Mouse (Mus musculus) brain, embryonic 18.5 days (tissue): ENCODE data around the gene Nhlrc1.

ENCODE experiments used
- DNase-seq: peaks from one replicate; pipeline ENCODE4 v3.0.0-alpha.2; 2012; ENCODE audit warnings: low read depth, low spot score

Gene Nhlrc1

GRCm38 (mm10) chr13:47001590-47001989 is 13.1 kb downstream of the Nhlrc1 start:
- DNase-seq: no peak

GRCm38 (mm10) chr13:46999498-46999897 is 15.2 kb downstream of the Nhlrc1 start:
- DNase-seq: no peak

GRCm38 (mm10) chr13:46997355-46997754 is 17.3 kb downstream of the Nhlrc1 start:
- no peak for DNase-seq

GRCm38 (mm10) chr13:46993274-46993551 is 21.4 kb downstream of the Nhlrc1 start:
- no peak for DNase-seq

- DNase-seq: no peak
These were observed 22.0 kb downstream of the Nhlrc1 start for GRCm38 (mm10) chr13:46992516-46993273.

GRCm38 (mm10) chr13:46990376-46991011 is 24.2 kb downstream of the Nhlrc1 start:
- DNase-seq: no peak

GRCm38 (mm10) chr13:46987941-46988340 is 26.7 kb downstream of the Nhlrc1 start:
- DNase-seq: no peak

GRCm38 (mm10) chr13:46986208-46986607 is 28.4 kb downstream of the Nhlrc1 start:
- no peak for DNase-seq

GRCm38 (mm10) chr13:46983878-46984277 is 30.8 kb downstream of the Nhlrc1 start:
- DNase-seq: no peak

GRCm38 (mm10) chr13:46979836-46980490 is 34.7 kb downstream of the Nhlrc1 start:
- no peak for DNase-seq

GRCm38 (mm10) chr13:46976532-46976931 is 38.1 kb downstream of the Nhlrc1 start:
- DNase-seq: no peak

GRCm38 (mm10) chr13:46975930-46976329 is 38.7 kb downstream of the Nhlrc1 start:
- no peak for DNase-seq

- DNase-seq: no peak
These were observed 39.6 kb downstream of the Nhlrc1 start for GRCm38 (mm10) chr13:46975031-46975551.

- DNase-seq: no peak
These were observed 44.2 kb downstream of the Nhlrc1 start for GRCm38 (mm10) chr13:46970286-46970945.

GRCm38 (mm10) chr13:46968626-46969025 is 46.0 kb downstream of the Nhlrc1 start:
- no peak for DNase-seq

- DNase-seq: no peak
These were observed 47.3 kb downstream of the Nhlrc1 start for GRCm38 (mm10) chr13:46967308-46967707.
